Mouse (Mus musculus): ENCODE data around the gene Poc1a. TPM values are rescaled to one million over a fixed set of nuclear protein-coding genes. Genes with fewer than 3 reads are reported as not detected.

The Poc1a gene
- polyA plus RNA-seq, 3 experiments from 2014 or later, result 3.6 to 21.4 (median 4.8) TPM

GRCm38 (mm10) chr9:106265358-106266075, 15.3 kb upstream of the Poc1a start:
- ATAC-seq, result no peak

GRCm38 (mm10) chr9:106266936-106267657, 13.8 kb upstream of the Poc1a start:
- no peak for ATAC-seq

GRCm38 (mm10) chr9:106268421-106268820, 12.4 kb upstream of the Poc1a start:
- ATAC-seq, result no peak

- no peak for ATAC-seq
Observed at GRCm38 (mm10) chr9:106269076-106269788, 11.6 kb upstream of the Poc1a start.

- no peak for ATAC-seq
Observed at GRCm38 (mm10) chr9:106269879-106270278, 11.0 kb upstream of the Poc1a start.

GRCm38 (mm10) chr9:106270656-106271055, 10.2 kb upstream of the Poc1a start:
- no peak for ATAC-seq

GRCm38 (mm10) chr9:106272288-106272687, 8.6 kb upstream of the Poc1a start:
- no peak for ATAC-seq

- ATAC-seq, result no peak
Observed at GRCm38 (mm10) chr9:106273276-106273675, 7.6 kb upstream of the Poc1a start.

GRCm38 (mm10) chr9:106273791-106274190, 7.1 kb upstream of the Poc1a start:
- no peak for ATAC-seq

- peak; percentile 89 for ATAC-seq
Observed at GRCm38 (mm10) chr9:106274652-106275180, 6.1 kb upstream of the Poc1a start.

GRCm38 (mm10) chr9:106275806-106276205, 5.1 kb upstream of the Poc1a start:
- no peak for ATAC-seq

- ATAC-seq, result peak; percentile 25
Observed at GRCm38 (mm10) chr9:106280386-106280785, 475 bp upstream of the Poc1a start.

GRCm38 (mm10) chr9:106282024-106282423, 1.2 kb downstream of the Poc1a start:
- ATAC-seq, result no peak

- no peak for ATAC-seq
Observed at GRCm38 (mm10) chr9:106287165-106287564, 6.3 kb downstream of the Poc1a start.

GRCm38 (mm10) chr9:106288864-106289263, 8.0 kb downstream of the Poc1a start:
- peak; percentile 60 for ATAC-seq

- no peak for ATAC-seq
Observed at GRCm38 (mm10) chr9:106289841-106290240, 9.0 kb downstream of the Poc1a start.

- ATAC-seq, result no peak
Observed at GRCm38 (mm10) chr9:106290636-106291122, 9.8 kb downstream of the Poc1a start.

- ATAC-seq, result no peak
Observed at GRCm38 (mm10) chr9:106293569-106294156, 12.8 kb downstream of the Poc1a start.

GRCm38 (mm10) chr9:106296637-106297174, 15.8 kb downstream of the Poc1a start:
- no peak for ATAC-seq

GRCm38 (mm10) chr9:106300176-106300803, 19.4 kb downstream of the Poc1a start:
- ATAC-seq, result no peak

- no peak for ATAC-seq
Observed at GRCm38 (mm10) chr9:106300949-106301348, 20.1 kb downstream of the Poc1a start.

Data from inflammation-experienced regulatory T-cells, adult 6 months (primary cell).